In the genomic region with DNA sequence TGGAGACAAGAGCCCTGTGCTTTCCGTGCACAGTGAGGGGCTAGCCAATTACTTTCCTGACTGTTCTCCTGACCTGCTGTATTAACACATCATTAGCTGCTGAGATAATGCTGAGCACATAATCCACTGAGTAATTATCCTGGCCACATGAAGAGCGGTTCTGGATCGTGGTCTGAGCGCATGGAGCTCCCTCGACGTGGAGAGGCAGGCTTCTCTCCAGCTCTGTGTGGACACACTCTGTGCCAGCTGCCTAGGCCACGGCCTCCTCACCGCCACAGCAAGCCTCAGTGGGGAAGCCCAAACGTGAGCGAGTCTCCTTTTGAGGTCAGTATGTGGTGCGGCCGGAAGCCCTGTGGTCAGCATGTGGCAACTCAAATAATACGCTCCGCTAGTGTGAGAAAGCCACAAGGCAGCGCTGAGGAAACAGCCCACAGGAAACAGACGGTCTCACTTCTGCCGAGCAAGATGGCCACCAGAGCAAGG, we compare ENCODE assay signal across 8 mouse cellular contexts.
DNase-seq lines count a peak whose midpoint lies in the region; ATAC-seq and TF ChIP-seq lines count a peak whose summit lies in the region.

No protein-coding gene starts in this region.

- H3K27ac ChIP-seq in forebrain, embryonic 11.5 days (ENCODE audit: low read depth, low read length), result peak overlapping the region; percentile 42; the same call in 1 of the 2 replicates
- no peak overlapping the region for H3K27ac ChIP-seq in forebrain, postnatal 0 days (ENCODE audit: low read depth, low read length)
- H3K27ac ChIP-seq in limb, embryonic 15.5 days, result peak overlapping the region; percentile 74
- no peak overlapping the region for H3K27ac ChIP-seq in spleen, adult 2 months (ENCODE audit: insufficient read depth, low read length)

- H3K9me3 ChIP-seq in forebrain, embryonic 11.5 days (ENCODE audit: control insufficient read depth, low read length), result no peaks in the 10 kb centered on the region
- H3K9me3 ChIP-seq in forebrain, postnatal 0 days (ENCODE audit: low read length), result no peaks in the 10 kb centered on the region
- H3K9me3 ChIP-seq in limb, embryonic 15.5 days, result no peaks in the 10 kb centered on the region

- ATAC-seq in forebrain, embryonic 11.5 days (replicated peaks; ENCODE audit: low FRiP score), result peak; percentile 44
- ATAC-seq in forebrain, postnatal 0 days, result no peak
- ATAC-seq in limb, embryonic 15.5 days (ENCODE audit: insufficient number of reproducible peaks, low FRiP score, low TSS enrichment, low read depth), result peak; percentile 50; the same call in 1 of the 2 replicates

- no peak for TF ChIP-seq CTCF in forebrain, postnatal 0 days (IDR thresholded peaks at IDR 0.05; ENCODE audit: low read depth)
- TF ChIP-seq CTCF in spleen, adult 2 months (IDR thresholded peaks at IDR 0.05; ENCODE audit: extremely low read depth, insufficient read depth, insufficient read length, insufficient replicate concordance), result no peak

- no peaks in the 10 kb centered on the region for H3K27me3 ChIP-seq in forebrain, embryonic 11.5 days (ENCODE audit: control insufficient read depth, insufficient read depth, low read length)
- H3K27me3 ChIP-seq in forebrain, postnatal 0 days (ENCODE audit: insufficient read depth, low read length), result no peaks in the 10 kb centered on the region
- H3K27me3 ChIP-seq in limb, embryonic 15.5 days, result no peaks in the 10 kb centered on the region
- peaks cover 3% of the 10 kb centered on the region; the same call in 1 of the 2 replicates for H3K27me3 ChIP-seq in spleen, adult 2 months (ENCODE audit: control insufficient read depth, insufficient read depth, low read length)

- H3K36me3 ChIP-seq in forebrain, embryonic 11.5 days (ENCODE audit: control insufficient read depth, insufficient read depth, low read length), result no peaks in the 10 kb centered on the region
- H3K36me3 ChIP-seq in forebrain, postnatal 0 days (ENCODE audit: insufficient read depth), result no peaks in the 10 kb centered on the region
- H3K36me3 ChIP-seq in limb, embryonic 15.5 days, result no peaks in the 10 kb centered on the region
- no peaks in the 10 kb centered on the region for H3K36me3 ChIP-seq in spleen, adult 2 months (ENCODE audit: control insufficient read depth, insufficient read depth, low read length)

- no peak overlapping the region for H3K4me2 ChIP-seq in forebrain, embryonic 11.5 days (ENCODE audit: low read depth, low read length, severe bottlenecking)
- H3K4me2 ChIP-seq in forebrain, postnatal 0 days (ENCODE audit: low read depth), result no peak overlapping the region
- no peak overlapping the region for H3K4me2 ChIP-seq in limb, embryonic 15.5 days

- H3K4me3 ChIP-seq in forebrain, embryonic 11.5 days (ENCODE audit: low read depth, low read length), result no peak overlapping the region
- H3K4me3 ChIP-seq in forebrain, postnatal 0 days (ENCODE audit: low read depth, low read length), result no peak overlapping the region
- H3K4me3 ChIP-seq in limb, embryonic 15.5 days, result no peak overlapping the region
- H3K4me3 ChIP-seq in spleen, adult 2 months (ENCODE audit: extremely low read depth, insufficient read depth, insufficient read length), result no peak overlapping the region

- 46% methylated on average over 17 of the region's 17 CpGs for WGBS in forebrain, embryonic 11.5 days
- 45% methylated on average over 17 of the region's 17 CpGs for whole genome bisulfite sequencing in forebrain, postnatal 0 days
- WGBS in limb, embryonic 15.5 days, result 40% methylated on average over 17 of the region's 17 CpGs
- 11% methylated on average over 17 of the region's 17 CpGs for WGBS in spleen, adult 2 months

- DNase-seq in forebrain, embryonic 11.5 days (ENCODE audit: low spot score), result peak; percentile 54
- DNase-seq in forebrain, postnatal 0 days, result no peak
- DNase-seq in c-Kit-positive CD71-negative TER-119-negative erythroid progenitor cells, embryonic 14.5 days (ENCODE audit: low read depth), result peak; percentile 68
- DNase-seq in spleen, adult 2 months (ENCODE audit: low read depth in 1 of 2, low spot score in 2 of 2), result peak; percentile 59 to 72
- no peak for DNase-seq in kidney, adult 11 months
- no peak for DNase-seq in right cerebral cortex, postnatal 25 days
- no peak for DNase-seq in c-Kit-positive CD71-positive TER-119-positive erythroid progenitor cells, embryonic 14.5 days (ENCODE audit: low spot score)

- TF ChIP-seq POLR2A in spleen, adult 2 months (IDR thresholded peaks at IDR 0.05; ENCODE audit: low read depth, low read length), result no peak

- no peak overlapping the region for H3K9ac ChIP-seq in forebrain, embryonic 11.5 days (ENCODE audit: low read length)
- no peak overlapping the region for H3K9ac ChIP-seq in forebrain, postnatal 0 days
- no peak overlapping the region for H3K9ac ChIP-seq in limb, embryonic 15.5 days

- H3K4me1 ChIP-seq in forebrain, embryonic 11.5 days (replicated peaks; ENCODE audit: control insufficient read depth, insufficient read depth, low read length), result peaks cover 7% of the 10 kb centered on the region
- H3K4me1 ChIP-seq in forebrain, postnatal 0 days (ENCODE audit: insufficient read depth), result no peaks in the 10 kb centered on the region
- peaks cover 21% of the 10 kb centered on the region for H3K4me1 ChIP-seq in limb, embryonic 15.5 days
- H3K4me1 ChIP-seq in spleen, adult 2 months (ENCODE audit: control insufficient read depth, insufficient read depth, insufficient read length), result peaks cover 9% of the 10 kb centered on the region; the same call in 1 of the 2 replicates

Comparison
In these comparisons a context has a peak if more than half of its experiments do, and no peak if none do; other contexts are left out.
1. DNase-seq: peak in forebrain, embryonic 11.5 days (single experiment), c-Kit-positive CD71-negative TER-119-negative erythroid progenitor cells, embryonic 14.5 days (single experiment) and spleen, adult 2 months (2 of 2); none in forebrain, postnatal 0 days (single experiment), kidney, adult 11 months (single experiment), right cerebral cortex, postnatal 25 days (single experiment) and c-Kit-positive CD71-positive TER-119-positive erythroid progenitor cells, embryonic 14.5 days (single experiment).
2. H3K27ac ChIP-seq: peak in forebrain, embryonic 11.5 days (single experiment) and limb, embryonic 15.5 days (single experiment); none in forebrain, postnatal 0 days (single experiment) and spleen, adult 2 months (single experiment).